Mouse (Mus musculus): ENCODE results near the gene Capns1.

Capns1 gene

DNA sequence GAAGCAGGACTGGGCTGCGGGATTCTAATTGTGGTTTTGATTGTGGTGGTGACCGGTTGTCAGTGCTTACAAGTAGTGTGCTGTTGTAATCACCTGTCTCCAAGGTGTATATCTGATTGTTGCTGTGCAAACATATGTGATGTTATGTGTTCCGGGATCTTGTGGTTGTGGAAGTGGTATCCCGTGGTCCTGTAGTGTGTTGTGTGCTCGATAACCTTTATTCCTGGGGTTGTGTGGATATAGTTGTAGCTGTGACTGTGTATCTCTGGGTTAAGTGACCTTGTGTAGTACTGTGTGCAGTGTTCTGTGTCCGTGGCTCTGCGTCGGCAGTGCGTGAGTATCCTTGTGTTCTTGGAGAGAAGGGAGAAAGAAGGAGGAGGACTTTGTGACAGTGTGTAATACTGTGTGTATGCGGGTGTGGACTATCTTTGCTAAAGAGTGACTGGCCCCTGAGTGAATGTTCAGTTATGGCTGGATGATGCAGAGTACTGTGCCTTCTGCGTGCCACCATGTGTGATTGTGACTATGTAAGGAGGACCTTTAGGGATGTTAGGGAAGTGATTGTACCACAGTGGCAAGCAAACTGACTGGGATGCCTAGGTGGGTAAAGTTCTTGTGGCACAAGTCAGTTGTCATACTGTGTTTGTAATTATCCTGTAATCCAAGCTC is 28.2 kb downstream of the Capns1 start:
- DNase-seq: no peak

DNA sequence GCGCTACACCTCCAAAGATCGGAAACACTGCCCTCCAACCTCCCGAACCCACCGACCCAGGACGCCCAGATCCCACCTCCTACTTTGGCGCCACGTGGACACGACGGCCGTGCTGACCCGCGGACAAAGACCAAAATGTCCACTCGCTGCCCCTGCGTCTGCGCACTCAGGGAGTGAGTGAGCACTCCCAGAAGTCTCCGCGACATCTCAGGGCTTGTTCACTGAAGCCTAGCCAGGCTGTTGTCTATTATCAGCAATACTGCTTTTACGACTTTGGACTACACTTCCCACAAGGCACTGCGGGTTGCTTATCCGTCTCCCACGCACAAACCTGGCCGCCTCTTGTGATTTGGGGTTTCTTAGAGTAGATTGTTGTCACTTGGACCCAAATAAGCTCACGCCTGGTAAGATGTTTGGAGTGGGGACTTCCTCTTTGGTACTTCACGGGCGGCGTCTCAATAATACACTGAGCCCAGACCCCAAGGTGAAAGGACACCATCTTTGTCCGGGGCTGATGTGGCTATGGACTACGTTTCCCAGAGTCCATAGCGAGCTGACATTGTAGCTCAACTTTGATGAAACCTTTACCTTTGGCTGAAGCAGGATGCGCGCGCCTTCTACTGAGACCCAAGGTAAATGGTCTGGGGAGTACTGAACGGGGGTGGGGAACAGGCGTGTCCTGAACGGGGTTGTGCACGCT is 28.9 kb downstream of the Capns1 start, which contains the start of gene Zfp146:
Zfp146 (minus strand) TSS at position 168 of the 700 bp plus-strand sequence.
- peak; percentile 96 to 97 for DNase-seq

DNA sequence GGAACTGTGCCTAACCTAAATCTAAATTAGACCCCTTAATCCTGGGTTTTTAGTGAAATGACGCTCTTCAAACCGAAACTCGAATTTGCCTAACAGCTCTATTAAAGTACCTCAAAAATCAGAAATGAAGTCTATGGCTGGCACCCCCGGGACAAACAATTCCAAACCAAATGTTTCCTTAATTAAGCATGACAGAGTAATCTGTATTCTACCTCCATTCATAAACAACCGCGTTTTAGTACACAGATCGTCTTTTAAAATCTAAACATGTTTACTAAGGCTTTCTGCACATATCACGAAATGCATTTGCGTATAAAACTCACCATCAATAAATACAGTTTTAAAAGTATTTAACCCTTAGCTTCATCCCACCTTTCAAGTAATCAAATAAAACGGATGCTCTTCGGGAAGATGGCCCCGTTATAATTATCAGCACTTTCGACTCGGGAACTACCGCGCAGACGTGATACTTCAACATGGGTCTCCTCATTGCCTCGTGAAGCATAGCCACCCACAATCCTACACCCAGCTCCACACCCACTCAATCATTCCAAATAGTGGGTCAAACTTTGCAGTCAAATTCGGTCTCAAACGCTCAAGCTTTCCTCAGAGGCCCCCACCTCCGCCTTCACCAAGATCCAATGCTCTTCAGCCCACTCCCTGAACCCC is 29.6 kb downstream of the Capns1 start:
- no peak for DNase-seq

DNA sequence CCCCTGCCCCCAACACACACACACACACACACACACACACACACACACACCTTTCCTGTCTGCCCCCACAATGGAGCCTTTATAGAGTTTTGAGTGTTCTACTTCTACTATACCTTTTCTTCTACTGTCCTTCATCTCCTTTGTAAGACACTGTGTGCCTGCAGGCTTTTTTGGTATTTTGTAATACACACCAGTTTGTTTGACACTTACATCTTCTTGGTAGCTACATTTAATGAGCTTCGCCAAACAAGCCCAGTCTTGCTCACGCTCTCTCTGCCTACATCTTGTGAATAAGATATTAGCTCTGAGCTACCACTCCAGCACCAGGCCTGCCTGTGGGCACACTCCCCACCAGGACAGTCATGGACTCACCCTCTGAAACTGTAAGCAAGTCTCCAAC is 33.9 kb downstream of the Capns1 start:
- DNase-seq: no peak

GRCm38 (mm10) chr7:30163113-30163512 is 35.5 kb downstream of the Capns1 start:
- DNase-seq: no peak

DNA sequence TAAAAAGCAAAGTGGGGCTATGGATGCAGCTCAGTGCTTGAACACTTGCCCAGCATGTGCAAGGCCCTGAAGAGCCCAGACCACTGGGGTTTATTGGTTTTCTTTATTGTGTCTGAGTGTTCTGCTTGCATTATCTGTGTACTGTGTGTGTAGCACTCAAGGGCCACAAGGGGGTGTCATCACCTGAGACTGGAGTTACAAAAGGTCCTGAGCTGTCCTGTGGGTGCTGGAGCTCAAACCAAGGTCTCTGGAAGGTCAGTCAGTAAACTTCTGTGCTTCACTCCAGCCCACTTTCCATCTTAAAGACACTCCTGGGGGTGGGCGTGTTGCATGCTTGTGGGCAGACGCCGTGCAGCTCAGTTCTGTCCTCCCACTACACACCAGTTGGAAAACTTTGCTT is 43.1 kb downstream of the Capns1 start:
- no peak for DNase-seq

- DNase-seq: no peak
Measured at GRCm38 (mm10) chr7:30154040-30154439, 44.6 kb downstream of the Capns1 start.

DNA sequence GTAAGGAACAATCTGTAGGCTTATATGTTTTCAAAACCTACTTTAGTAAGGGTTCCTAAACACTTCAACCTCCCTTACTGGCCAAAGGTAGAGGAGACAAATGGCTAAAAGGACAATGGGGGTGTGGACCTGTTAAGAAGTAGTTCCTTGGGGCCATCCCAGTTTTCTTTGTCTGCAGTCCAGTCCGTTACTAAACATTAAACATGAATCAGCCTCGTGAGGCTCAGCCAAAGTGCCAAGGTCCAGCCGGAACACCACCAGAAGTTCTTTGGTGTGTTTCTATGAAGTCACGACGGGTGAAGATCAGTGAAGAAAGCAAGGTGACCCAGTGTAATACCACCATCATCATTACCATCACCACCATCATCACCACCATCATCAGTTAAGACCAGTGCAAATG is 51.6 kb downstream of the Capns1 start:
- DNase-seq: no peak

DNA sequence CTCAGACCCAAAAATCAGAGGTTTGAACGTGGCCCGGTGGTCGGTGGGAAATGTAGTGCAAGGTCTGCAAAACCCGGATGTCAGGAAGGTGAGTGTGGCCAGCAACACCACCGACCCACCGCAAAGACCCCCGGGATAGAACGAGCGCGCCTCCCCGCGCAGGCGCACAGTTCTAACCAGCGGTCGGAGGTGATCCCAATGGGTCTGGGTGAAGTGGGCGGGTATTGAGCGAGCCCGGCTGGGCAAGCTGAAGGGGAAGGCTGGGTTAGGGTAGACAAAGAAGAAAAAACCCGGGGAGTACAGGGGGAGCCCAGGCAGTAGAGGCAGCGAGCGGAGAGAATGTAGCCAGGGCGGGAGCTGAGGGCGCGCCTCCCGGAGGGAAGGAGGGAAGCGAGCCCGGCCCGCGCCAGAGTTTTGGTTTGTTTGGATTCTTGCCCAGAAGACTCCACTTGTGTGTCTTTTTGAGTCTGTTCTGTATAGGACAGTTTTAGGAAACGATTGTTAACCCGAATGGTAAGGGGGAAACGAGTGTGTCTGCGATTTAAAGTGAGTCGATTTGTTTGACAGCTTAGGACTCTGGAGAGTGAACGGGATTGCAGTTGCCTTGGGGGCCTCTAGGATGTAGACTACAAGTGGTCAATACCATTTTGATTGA is 54.9 kb downstream of the Capns1 start:
- DNase-seq: peak; percentile 45 to 71

- no peak for DNase-seq
Measured at GRCm38 (mm10) chr7:30143170-30143554, 55.4 kb downstream of the Capns1 start.

Measured in kidney, postnatal 25 days (tissue).